Mouse (Mus musculus): ENCODE data around the gene Plek.

GRCm38 (mm10) chr11:16951761-16952010 lies 100.5 kb downstream of the Plek start:
- TF ChIP-seq CTCF (IDR thresholded peaks at IDR 0.05) (no peak), EP300 (IDR thresholded peaks at IDR 0.05) (no peak)

Data from lung, postnatal 0 days (tissue).